In the genomic region with DNA sequence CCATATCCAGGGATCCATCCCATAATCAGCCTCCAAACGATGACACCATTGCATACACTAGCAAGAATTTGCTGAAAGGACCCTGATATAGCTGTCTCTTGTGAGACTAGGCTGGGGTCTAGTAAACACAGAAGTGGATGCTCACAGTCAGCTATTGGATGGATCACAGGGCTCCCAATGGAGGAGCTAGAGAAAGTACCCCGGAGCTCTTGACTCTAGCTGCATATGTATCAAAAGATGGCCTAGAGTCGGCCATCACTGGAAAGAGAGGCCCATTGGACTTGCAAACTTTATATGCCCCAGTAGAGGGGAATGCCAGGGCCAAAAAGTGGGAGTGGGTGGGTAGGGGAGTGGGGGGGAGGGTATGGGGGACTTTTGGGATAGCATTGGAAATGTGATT, we compare ENCODE assay signal across 22 mouse cellular contexts. TPM values are rescaled to one million over a fixed set of nuclear protein-coding genes. Genes with fewer than 3 reads are reported as not detected.
DNase-seq lines count a peak whose midpoint lies in the region; ATAC-seq lines count a peak whose summit lies in the region.
"Not testable (repeated sequence)": the region's sequence is repeated elsewhere in the genome, so short reads cannot be mapped to it uniquely, and the experiment has no call there.
"Had no signal": no experiment of that assay in that cellular context is flagged by ENCODE, and none has a peak within 500 bp of the region (broad histone marks: within the 10 kb centered on the region; RNA-seq: fewer than 3 reads in every experiment).

No protein-coding gene starts in this region.

- not testable (repeated sequence) for H3K36me3 ChIP-seq in hindbrain, embryonic 11.5 days (ENCODE audit: control insufficient read depth, insufficient read depth, low read length); midbrain, embryonic 11.5 days (ENCODE audit: control insufficient read depth, insufficient read depth, low read length)

- not testable (repeated sequence) for H3K27me3 ChIP-seq in hindbrain, embryonic 11.5 days (ENCODE audit: control insufficient read depth, insufficient read depth, low read length); midbrain, embryonic 11.5 days (ENCODE audit: control insufficient read depth, insufficient read depth, low read length)

- not testable (repeated sequence) for H3K9ac ChIP-seq in hindbrain, embryonic 11.5 days (ENCODE audit: low read depth, low read length); midbrain, embryonic 11.5 days (ENCODE audit: low read length)

- not testable (repeated sequence) for H3K4me1 ChIP-seq in hindbrain, embryonic 11.5 days (replicated peaks; ENCODE audit: control insufficient read depth, insufficient read depth, low read length); midbrain, embryonic 11.5 days (ENCODE audit: control insufficient read depth, insufficient read depth, low read length)

- H3K27ac ChIP-seq in hindbrain, embryonic 11.5 days (ENCODE audit: low read depth, low read length); midbrain, embryonic 11.5 days (ENCODE audit: low read depth, low read length): not testable (repeated sequence)

- not testable (repeated sequence) for H3K4me3 ChIP-seq in hindbrain, embryonic 11.5 days (ENCODE audit: low read depth, low read length); midbrain, embryonic 11.5 days (ENCODE audit: low read depth, low read length)

- WGBS in hindbrain, embryonic 11.5 days: 82% methylated on average over 3 of the region's 3 CpGs
- 86% methylated on average over 3 of the region's 3 CpGs for WGBS in midbrain, embryonic 11.5 days

- not testable (repeated sequence) for ATAC-seq in hindbrain, embryonic 11.5 days (ENCODE audit: low FRiP score); midbrain, embryonic 11.5 days (ENCODE audit: low FRiP score)

- H3K4me2 ChIP-seq in hindbrain, embryonic 11.5 days (replicated peaks; ENCODE audit: low read depth, low read length); midbrain, embryonic 11.5 days: not testable (repeated sequence)

- DNase-seq in cerebellum, postnatal 25 days: peak; percentile 24 to 72
- DNase-seq in embryo, embryonic 11 days: peak; percentile 14
- DNase-seq in gastrocnemius, postnatal 25 days: peak; percentile 16
- peak; percentile 17 for DNase-seq in hindbrain, embryonic 11.5 days (ENCODE audit: low spot score)
- DNase-seq in kidney, postnatal 14 days: peak; percentile 84
- peak; percentile 85 for DNase-seq in midbrain, embryonic 11.5 days (ENCODE audit: low spot score, missing footprints)

- not testable (repeated sequence) for H3K9me3 ChIP-seq in hindbrain, embryonic 11.5 days (ENCODE audit: control insufficient read depth, low read length); midbrain, embryonic 11.5 days (ENCODE audit: control insufficient read depth, low read length)

RNA-seq across cellular contexts. Expression of gene Fam122c, which starts 1.6 kb away (rescaled TPM):
- not detected for total RNA-seq in gastrocnemius, postnatal 25 days (2021)
- not detected in 2 replicates for polyA plus RNA-seq in hindbrain, embryonic 11.5 days (2014; fragmentation: Nextera tagmentation; extraction: Ambion mirVana)
- polyA plus RNA-seq in midbrain, embryonic 11.5 days (2014; fragmentation: Nextera tagmentation; extraction: Ambion mirVana): not detected in 2 replicates
- total RNA-seq: adrenal gland, adult 2 months; adrenal gland, postnatal 14 days; adrenal gland, postnatal 36 days; common myeloid progenitor, adult 5-6 weeks; ES-E14; MEL had no signal
- polyA plus RNA-seq: adrenal gland, adult 2 months; C2C12; cerebellum, adult 2 months; embryonic facial prominence, embryonic 11.5 days; embryonic facial prominence, embryonic 13.5 days; embryonic facial prominence, embryonic 15.5 days; erythroblast, embryonic 14.5 days; forebrain, embryonic 10.5 days; forebrain, embryonic 12.5 days; forebrain, embryonic 14.5 days; forebrain, embryonic 16.5 days had no signal

RNA-seq across cellular contexts. Expression of gene Fam122b, which starts 2.0 kb away (rescaled TPM):
- total RNA-seq in gastrocnemius, postnatal 25 days (2021): 1 to 10 TPM; 1.4 to 2.5 TPM
- polyA plus RNA-seq in hindbrain, embryonic 11.5 days (2014; fragmentation: Nextera tagmentation; extraction: Ambion mirVana): 7.9 and 8.0 TPM in 2 replicates
- polyA plus RNA-seq in midbrain, embryonic 11.5 days (2014; fragmentation: Nextera tagmentation; extraction: Ambion mirVana): 8.5 and 9.0 TPM in 2 replicates

RNA-seq across cellular contexts. Expression of gene Plac1, which starts 31.7 kb away (rescaled TPM):
- total RNA-seq in gastrocnemius, postnatal 25 days (2021): not detected
- polyA plus RNA-seq in hindbrain, embryonic 11.5 days (2014; fragmentation: Nextera tagmentation; extraction: Ambion mirVana): 1.4 and 2.6 TPM in 2 replicates
- polyA plus RNA-seq in midbrain, embryonic 11.5 days (2014; fragmentation: Nextera tagmentation; extraction: Ambion mirVana): 1.9 and 2.4 TPM in 2 replicates
- total RNA-seq: adrenal gland, adult 2 months; adrenal gland, postnatal 14 days; adrenal gland, postnatal 36 days; common myeloid progenitor, adult 5-6 weeks; MEL had no signal
- polyA plus RNA-seq: adrenal gland, adult 2 months; cerebellum, adult 2 months; erythroblast, embryonic 14.5 days; forebrain, embryonic 16.5 days had no signal

Comparison
In these comparisons a context has a peak if more than half of its experiments do, and no peak if none do; other contexts are left out.
1. DNase-seq: peak in every context shown above with its lines; median percentile 85 in midbrain, embryonic 11.5 days; 84 in kidney, postnatal 14 days; 48 in cerebellum, postnatal 25 days; 17 in hindbrain, embryonic 11.5 days; 16 in gastrocnemius, postnatal 25 days; 14 in embryo, embryonic 11 days.